Mouse (Mus musculus) hindbrain, embryonic 11.5 days (tissue): ENCODE measurements around the gene Gdf9. TPM values are rescaled to one million over a fixed set of nuclear protein-coding genes. Genes with fewer than 3 reads are reported as not detected.

Source experiments
- ATAC-seq: fragments of 200-750 bp; cut with Nextera tagmentation; 2 replicates; pipeline ENCODE4 v1.8.0; 2017; ENCODE audit warnings: mild to moderate bottlenecking, moderate TSS enrichment, moderate library complexity; ENCODE audit not compliant: low FRiP score
- DNase-seq: peaks from one replicate; pipeline ENCODE4 v3.0.0-alpha.2; 2015; ENCODE audit warnings: low spot score
- H3K27ac ChIP-seq: fragments of 300-500 bp; sonication (generic); 2 replicates; pipeline ENCODE4 v1.5.1; 2014; ENCODE audit warnings: mild to moderate bottlenecking, low read depth, low read length
- H3K27me3 ChIP-seq: fragments of 300-500 bp; sonication (generic); 2 replicates; pipeline ENCODE4 v1.6.1; 2014; ENCODE audit warnings: mild to moderate bottlenecking, low read length, moderate library complexity, mixed read lengths; ENCODE audit not compliant: control insufficient read depth, insufficient read depth
- H3K36me3 ChIP-seq: fragments of 300-500 bp; sonication (generic); 2 replicates; pipeline ENCODE4 v1.6.1; 2014; ENCODE audit warnings: mild to moderate bottlenecking, low read length, moderate library complexity, mixed read lengths; ENCODE audit not compliant: control insufficient read depth, insufficient read depth
- H3K4me1 ChIP-seq: fragments of 300-500 bp; sonication (generic); replicated peaks from 2 replicates; pipeline ENCODE4 v1.6.1; 2014; ENCODE audit warnings: low read length, mixed read lengths; ENCODE audit not compliant: control insufficient read depth, insufficient read depth
- H3K4me2 ChIP-seq: fragments of 300-500 bp; sonication (generic); replicated peaks from 2 replicates; pipeline ENCODE4 v1.6.1; 2014; ENCODE audit warnings: mild to moderate bottlenecking, low read depth, low read length
- H3K4me3 ChIP-seq: fragments of 300-500 bp; sonication (generic); 2 replicates; pipeline ENCODE4 v1.5.1; 2014; ENCODE audit warnings: low read depth, low read length
- H3K9ac ChIP-seq: fragments of 300-500 bp; sonication (generic); 2 replicates; pipeline ENCODE4 v1.6.1; 2014; ENCODE audit warnings: low read depth, low read length
- H3K9me3 ChIP-seq: fragments of 300-500 bp; sonication (generic); 2 replicates; pipeline ENCODE4 v1.6.1; 2016; ENCODE audit warnings: low read length; ENCODE audit not compliant: control insufficient read depth
- WGBS: fragments of 180-500 bp; shearing (Covaris S2); extraction: QIAGEN DNeasy Blood & Tissue Kit; methylation state at CpG from one replicate; pipeline ENCODE4 v1.1.7; 2014; 5-methylcytosine and 5-hydroxymethylcytosine counted together
- polyA plus RNA-seq: library from polyadenylated mRNA; unstranded; fragments of >200 nt; fragmentation: Nextera tagmentation; extraction: Ambion mirVana; gene quantifications from 2 replicates; pipeline ENCODE4 v1.2.1, GENCODE M21; 2014

Gene Gdf9
- polyA plus RNA-seq, 1 experiment from 2014 or later = 2.8 TPM

DNA sequence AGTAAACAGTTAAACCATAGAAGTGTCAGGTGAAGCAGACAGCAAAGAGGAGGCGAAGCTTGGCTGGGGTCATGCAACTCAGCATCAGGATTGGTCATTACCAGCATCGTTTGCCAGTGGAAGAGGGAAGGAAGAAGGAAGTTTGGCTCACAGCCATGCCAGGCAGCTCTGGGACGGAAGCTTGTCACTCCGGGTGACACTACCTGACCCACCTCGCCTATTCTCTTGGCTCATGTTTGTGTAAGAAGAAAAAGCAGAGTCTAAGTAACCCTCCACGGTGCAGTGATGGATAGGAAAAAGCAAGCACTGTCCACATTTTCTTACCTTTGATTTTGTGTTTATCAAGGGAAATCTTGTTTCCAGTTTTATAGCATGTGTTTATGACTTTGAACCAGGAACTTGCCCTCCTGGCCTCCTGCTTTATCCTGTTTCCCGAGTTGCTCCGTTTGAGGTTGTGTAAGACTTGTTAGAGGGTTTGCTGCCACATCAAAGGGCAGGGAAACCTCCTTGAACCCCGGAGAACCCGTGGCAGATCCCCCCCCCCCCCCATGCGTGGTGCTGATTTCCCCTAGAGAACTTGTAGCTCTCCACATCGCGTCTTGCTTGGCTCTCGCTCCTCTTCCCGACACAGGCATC is 19.4 kb downstream of the Gdf9 start:
- Histone ChIP-seq H3K27me3 (no peaks in the 10 kb centered on the region), H3K4me2 (no peak overlapping the region), H3K27ac (no peak overlapping the region), H3K4me3 (no peak overlapping the region), H3K9ac (no peak overlapping the region), H3K4me1 (no peaks in the 10 kb centered on the region), H3K9me3 (no peaks in the 10 kb centered on the region), H3K36me3 (no peaks in the 10 kb centered on the region)
- ATAC-seq (no peak), DNase-seq (no peak)
- WGBS = 63% methylated on average over 15 of the region's 15 CpGs

- H3K4me3 ChIP-seq = no peak overlapping the region
- H3K4me1 ChIP-seq = no peaks in the 10 kb centered on the region
- H3K9me3 ChIP-seq = no peaks in the 10 kb centered on the region
- WGBS = 65% methylated on average over 2 of the region's 2 CpGs
- H3K36me3 ChIP-seq = no peaks in the 10 kb centered on the region
- peaks cover 2% of the 10 kb centered on the region; the same call in 1 of the 2 replicates for H3K27me3 ChIP-seq
- H3K27ac ChIP-seq = no peak overlapping the region
- no peak overlapping the region for H3K9ac ChIP-seq
- ATAC-seq = no peak
- DNase-seq = no peak
- no peak overlapping the region for H3K4me2 ChIP-seq
Measured at GRCm38 (mm10) chr11:53451361-53451760, 20.5 kb downstream of the Gdf9 start.

GRCm38 (mm10) chr11:53452396-53452795 is 21.6 kb downstream of the Gdf9 start:
- Histone ChIP-seq H3K4me1 (no peaks in the 10 kb centered on the region), H3K9me3 (no peaks in the 10 kb centered on the region), H3K4me3 (no peak overlapping the region), H3K9ac (no peak overlapping the region), H3K27ac (no peak overlapping the region), H3K4me2 (no peak overlapping the region), H3K36me3 (no peaks in the 10 kb centered on the region), H3K27me3 (peaks cover 10% of the 10 kb centered on the region)
- DNase-seq (no peak), ATAC-seq (no peak)
- WGBS = 94% methylated on average over 9 of the region's 9 CpGs

DNA sequence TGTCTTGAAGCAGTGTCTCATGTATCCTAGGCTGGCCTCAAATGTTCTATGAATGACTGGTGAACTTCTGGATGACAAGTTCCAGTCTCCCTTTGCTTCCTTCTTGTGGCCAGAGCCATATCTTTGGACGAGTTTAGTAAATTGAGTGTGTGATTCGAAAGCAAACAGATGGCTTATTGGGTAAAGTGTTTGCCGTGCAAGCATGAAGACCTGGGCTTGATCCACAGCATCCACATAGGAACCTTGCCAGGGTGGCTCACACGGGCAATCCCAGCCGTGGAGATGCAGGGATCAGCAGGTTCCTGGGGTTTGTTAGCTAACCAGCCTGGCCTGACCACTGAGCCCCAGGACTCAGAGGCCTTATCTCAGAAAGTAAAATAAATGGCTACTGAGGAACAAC is 22.2 kb downstream of the Gdf9 start:
- ATAC-seq = no peak

GRCm38 (mm10) chr11:53456474-53457371 is 25.9 kb downstream of the Gdf9 start, which contains the start of the genes Gm10447 and Shroom1:
TSS of gene Gm10447 (minus strand) at chr11:53457110.
TSS of gene Shroom1 (plus strand) at chr11:53457205.
- H3K9me3 ChIP-seq = no peaks in the 10 kb centered on the region
- peaks cover 29% of the 10 kb centered on the region for H3K27me3 ChIP-seq
- peak; percentile 59 for ATAC-seq
- 5% methylated on average over 42 of the region's 42 CpGs for WGBS
- DNase-seq = peak; percentile 73
- no peak within 1 kb of the TSS for H3K27ac ChIP-seq
- no peaks in the 10 kb centered on the region for H3K36me3 ChIP-seq
- H3K4me1 ChIP-seq = no peaks in the 10 kb centered on the region
- H3K9ac ChIP-seq = peak within 1 kb of the TSS; percentile 53
- peak within 1 kb of the TSS; percentile 38 for H3K4me3 ChIP-seq
- H3K4me2 ChIP-seq = peak within 1 kb of the TSS; percentile 86

More for the DNA sequence above, 22.2 kb downstream of the Gdf9 start:
- no peak overlapping the region for H3K27ac ChIP-seq
- 93% methylated on average over 5 of the region's 5 CpGs for WGBS
- H3K36me3 ChIP-seq = no peaks in the 10 kb centered on the region
- no peak overlapping the region for H3K4me2 ChIP-seq
- H3K4me3 ChIP-seq = no peak overlapping the region
- H3K27me3 ChIP-seq = peaks cover 16% of the 10 kb centered on the region
- no peak overlapping the region for H3K9ac ChIP-seq
- H3K9me3 ChIP-seq = no peaks in the 10 kb centered on the region
- DNase-seq = no peak
- no peaks in the 10 kb centered on the region for H3K4me1 ChIP-seq

DNA sequence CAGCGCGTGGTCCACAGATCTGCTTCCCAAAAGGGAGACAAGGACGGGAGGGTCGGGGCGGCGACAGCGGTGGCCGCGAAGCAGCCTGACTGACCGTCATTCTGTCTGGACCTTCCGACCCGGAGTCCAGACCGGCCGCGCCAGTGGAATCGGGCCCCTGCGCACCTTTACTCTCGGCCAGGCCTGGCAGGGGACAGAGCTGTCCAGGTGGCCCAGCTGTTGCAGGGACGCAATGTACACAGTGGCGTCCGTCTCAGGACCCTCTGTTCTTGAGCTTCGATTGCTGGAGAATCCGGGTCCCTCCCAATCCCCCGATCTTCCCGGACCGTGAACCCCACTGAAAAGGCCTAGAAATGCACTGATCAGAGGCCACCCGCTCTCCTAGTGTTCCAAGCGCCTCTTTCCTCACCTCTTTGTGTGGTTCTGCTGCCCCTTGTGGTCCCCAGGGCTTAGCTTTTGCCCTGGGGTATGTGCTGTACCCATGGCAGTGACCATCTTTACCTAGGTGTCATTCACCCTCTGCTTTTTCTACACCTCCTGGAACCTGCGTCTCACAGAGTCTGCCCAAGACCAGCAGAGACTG is 26.6 kb downstream of the Gdf9 start:
- DNase-seq (peak; percentile 44), ATAC-seq (no peak)
- Histone ChIP-seq H3K36me3 (no peaks in the 10 kb centered on the region), H3K27me3 (peaks cover 36% of the 10 kb centered on the region), H3K4me3 (peak overlapping the region; percentile 38), H3K4me2 (peak overlapping the region; percentile 86), H3K27ac (no peak overlapping the region), H3K9ac (peak overlapping the region; percentile 53), H3K9me3 (no peaks in the 10 kb centered on the region), H3K4me1 (no peaks in the 10 kb centered on the region)
- 9% methylated on average over 24 of the region's 29 CpGs for WGBS

- Histone ChIP-seq H3K27ac (no peak overlapping the region), H3K4me1 (peaks cover 4% of the 10 kb centered on the region), H3K9ac (no peak overlapping the region), H3K4me3 (no peak overlapping the region), H3K36me3 (no peaks in the 10 kb centered on the region), H3K27me3 (peaks cover 52% of the 10 kb centered on the region), H3K9me3 (no peaks in the 10 kb centered on the region), H3K4me2 (no peak overlapping the region)
- DNase-seq (no peak), ATAC-seq (no peak)
- 63% methylated on average over 3 of the region's 3 CpGs for WGBS
Measured at GRCm38 (mm10) chr11:53458996-53459395, 28.2 kb downstream of the Gdf9 start.

- Histone ChIP-seq H3K36me3 (no peaks in the 10 kb centered on the region), H3K9me3 (no peaks in the 10 kb centered on the region), H3K4me2 (no peak overlapping the region), H3K27me3 (peaks cover 63% of the 10 kb centered on the region), H3K4me3 (no peak overlapping the region), H3K9ac (no peak overlapping the region), H3K4me1 (peaks cover 4% of the 10 kb centered on the region), H3K27ac (no peak overlapping the region)
- 80% methylated on average over 3 of the region's 3 CpGs for WGBS
- ATAC-seq = no peak
- no peak for DNase-seq
Measured at GRCm38 (mm10) chr11:53460192-53460591, 29.4 kb downstream of the Gdf9 start.
